ENCODE assay signal across 33 mouse cellular contexts in the genomic region with DNA sequence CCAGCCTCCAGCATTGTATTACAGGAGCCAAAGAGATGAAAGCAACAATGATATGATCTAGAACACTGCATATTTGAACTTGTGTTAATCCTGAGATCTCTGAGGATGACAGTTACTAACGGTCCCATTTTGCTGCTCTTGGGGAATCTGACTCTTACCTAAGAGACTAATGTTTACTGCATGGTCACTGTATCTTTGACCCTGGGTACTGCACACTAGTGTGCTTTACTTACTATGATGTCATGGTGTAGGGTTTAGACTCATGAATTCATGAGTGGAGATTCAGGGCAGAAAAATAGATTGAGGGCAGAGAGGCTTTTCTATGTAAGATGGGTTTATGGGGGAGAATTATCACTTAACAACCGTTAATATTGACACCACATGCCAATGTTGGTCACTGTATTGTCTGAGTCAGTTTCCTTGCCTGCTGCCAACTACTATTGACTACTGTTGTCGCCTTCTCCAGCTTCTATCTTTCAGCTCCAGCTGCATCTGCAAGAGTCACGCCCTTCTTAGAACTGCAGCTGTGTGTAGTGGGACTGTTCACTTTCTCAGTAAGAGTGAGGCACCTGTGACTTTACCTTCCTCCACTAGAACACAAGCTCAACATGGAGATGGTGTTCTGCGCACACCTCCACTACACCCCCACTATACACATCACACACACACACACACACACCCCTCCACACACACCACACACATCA.
DNase-seq lines count a peak whose midpoint lies in the region; ATAC-seq and TF ChIP-seq lines count a peak whose summit lies in the region.
"Had no signal": no experiment of that assay in that cellular context is flagged by ENCODE, and none has a peak within 500 bp of the region (broad histone marks: within the 10 kb centered on the region; RNA-seq: fewer than 3 reads in every experiment).

No protein-coding gene starts in this region.

- H3K4me3 ChIP-seq in forebrain, embryonic 10.5 days: no peak overlapping the region
- no peak overlapping the region for H3K4me3 ChIP-seq in forebrain, postnatal 0 days (ENCODE audit: low read depth, low read length)
- H3K4me3 ChIP-seq in stomach, embryonic 15.5 days (replicated peaks): no peak overlapping the region
- H3K4me3 ChIP-seq in stomach, postnatal 0 days (ENCODE audit: low read depth, low read length): no peak overlapping the region
- H3K4me3 ChIP-seq in liver, embryonic 13.5 days (replicated peaks): no peak overlapping the region
- H3K4me3 ChIP-seq: embryonic facial prominence, embryonic 12.5 days; forebrain, embryonic 12.5 days; heart, embryonic 15.5 days; hindbrain, embryonic 12.5 days; limb, embryonic 12.5 days; megakaryocyte, embryonic 14.5 days; midbrain, embryonic 13.5 days had no signal

- H3K27ac ChIP-seq in forebrain, embryonic 10.5 days: 0 out of 2 replicates have a peak overlapping the region, but pooled peaks have one; percentile 63
- no peak overlapping the region for H3K27ac ChIP-seq in forebrain, postnatal 0 days (ENCODE audit: low read depth, low read length)
- no peak overlapping the region for H3K27ac ChIP-seq in stomach, embryonic 15.5 days
- no peak overlapping the region for H3K27ac ChIP-seq in stomach, postnatal 0 days (replicated peaks)
- H3K27ac ChIP-seq in liver, embryonic 13.5 days: peak overlapping the region; percentile 93
- H3K27ac ChIP-seq: embryonic facial prominence, embryonic 12.5 days; forebrain, embryonic 12.5 days; heart, embryonic 15.5 days; hindbrain, embryonic 12.5 days; hindbrain, postnatal 0 days; limb, embryonic 12.5 days; midbrain, embryonic 13.5 days had no signal

- H3K9me3 ChIP-seq in forebrain, embryonic 10.5 days: no peaks in the 10 kb centered on the region
- H3K9me3 ChIP-seq in forebrain, postnatal 0 days (ENCODE audit: low read length): no peaks in the 10 kb centered on the region
- no peaks in the 10 kb centered on the region for H3K9me3 ChIP-seq in stomach, embryonic 15.5 days
- no peaks in the 10 kb centered on the region for H3K9me3 ChIP-seq in stomach, postnatal 0 days (ENCODE audit: control insufficient read depth, low read length)
- H3K9me3 ChIP-seq in liver, embryonic 13.5 days (replicated peaks): no peaks in the 10 kb centered on the region
- H3K9me3 ChIP-seq: embryonic facial prominence, embryonic 12.5 days; forebrain, embryonic 12.5 days; heart, embryonic 15.5 days; hindbrain, embryonic 12.5 days; limb, embryonic 12.5 days; midbrain, embryonic 13.5 days had no signal

- DNase-seq in forebrain, embryonic 10.5 days (ENCODE audit: extremely low spot score, low spot score): no peak
- DNase-seq in forebrain, postnatal 0 days: no peak
- no peak for DNase-seq in stomach, postnatal 0 days (ENCODE audit: low spot score)
- peak; percentile 75 for DNase-seq in liver, embryonic 13.5 days
- DNase-seq in yolk sac, embryonic 10.5 days (ENCODE audit: low spot score): peak; percentile 28
- DNase-seq in left cerebral cortex, adult 8-10 months (ENCODE audit: low spot score in 2 of 2): no peak
- DNase-seq in ovary, postnatal 10 days (ENCODE audit: low spot score): no peak
- DNase-seq: adrenal gland, postnatal 14 days; cerebellum, adult 8-10 months; cerebellum, postnatal 25 days; gastrocnemius, postnatal 25 days; heart, adult 18-20 months; heart, postnatal 36 days; kidney, adult 9 months; kidney, postnatal 14 days; layer of hippocampus, adult 9-11 months; lung, adult 18-20 months; lung, postnatal 4 days; right cerebral cortex, postnatal 25 days; thymus, adult 18-20 months; thymus, postnatal 25 days had no signal

- 91% methylated on average over 5 of the region's 5 CpGs for WGBS in forebrain, embryonic 10.5 days
- WGBS in forebrain, postnatal 0 days: 91% methylated on average over 5 of the region's 5 CpGs
- 89% methylated on average over 5 of the region's 5 CpGs for WGBS in stomach, embryonic 15.5 days
- 86% methylated on average over 5 of the region's 5 CpGs for WGBS in stomach, postnatal 0 days
- WGBS in liver, embryonic 13.5 days (ENCODE audit: insufficient replicate concordance): 44% methylated on average over 5 of the region's 5 CpGs

- TF ChIP-seq CTCF in forebrain, postnatal 0 days (IDR thresholded peaks at IDR 0.05; ENCODE audit: low read depth): no peak
- no peak for TF ChIP-seq CTCF in stomach, postnatal 0 days (IDR thresholded peaks at IDR 0.05; ENCODE audit: low read depth)

- H3K9ac ChIP-seq in forebrain, postnatal 0 days: no peak overlapping the region
- no peak overlapping the region for H3K9ac ChIP-seq in stomach, embryonic 15.5 days
- no peak overlapping the region for H3K9ac ChIP-seq in stomach, postnatal 0 days (ENCODE audit: low read length)
- peak overlapping the region; percentile 53 for H3K9ac ChIP-seq in liver, embryonic 13.5 days
- H3K9ac ChIP-seq: embryonic facial prominence, embryonic 12.5 days; forebrain, embryonic 12.5 days; heart, embryonic 15.5 days; hindbrain, embryonic 12.5 days; limb, embryonic 12.5 days; midbrain, embryonic 13.5 days had no signal

- H3K4me2 ChIP-seq in forebrain, postnatal 0 days (ENCODE audit: low read depth): no peak overlapping the region
- no peak overlapping the region for H3K4me2 ChIP-seq in stomach, embryonic 15.5 days
- no peak overlapping the region for H3K4me2 ChIP-seq in stomach, postnatal 0 days (replicated peaks; ENCODE audit: low read depth)
- peak overlapping the region; percentile 47 for H3K4me2 ChIP-seq in liver, embryonic 13.5 days
- H3K4me2 ChIP-seq: embryonic facial prominence, embryonic 12.5 days; forebrain, embryonic 12.5 days; heart, embryonic 15.5 days; hindbrain, embryonic 12.5 days; limb, embryonic 12.5 days; midbrain, embryonic 13.5 days had no signal

- no peaks in the 10 kb centered on the region for H3K27me3 ChIP-seq in forebrain, embryonic 10.5 days (ENCODE audit: poor library complexity, severe bottlenecking)
- no peaks in the 10 kb centered on the region for H3K27me3 ChIP-seq in forebrain, postnatal 0 days (ENCODE audit: insufficient read depth, low read length)
- no peaks in the 10 kb centered on the region for H3K27me3 ChIP-seq in stomach, embryonic 15.5 days (replicated peaks)
- H3K27me3 ChIP-seq in stomach, postnatal 0 days (ENCODE audit: control insufficient read depth, insufficient read depth, low read length): no peaks in the 10 kb centered on the region
- no peaks in the 10 kb centered on the region for H3K27me3 ChIP-seq in liver, embryonic 13.5 days
- H3K27me3 ChIP-seq: embryonic facial prominence, embryonic 12.5 days; forebrain, embryonic 12.5 days; heart, embryonic 15.5 days; hindbrain, embryonic 12.5 days; limb, embryonic 12.5 days; megakaryocyte, embryonic 14.5 days; midbrain, embryonic 13.5 days; Patski had no signal

- ATAC-seq in forebrain, postnatal 0 days: no peak
- peak; percentile 90 for ATAC-seq in stomach, embryonic 15.5 days (ENCODE audit: insufficient read depth, low FRiP score, low read depth)
- ATAC-seq in stomach, postnatal 0 days (ENCODE audit: low FRiP score, low TSS enrichment): no peak
- ATAC-seq in liver, embryonic 13.5 days (ENCODE audit: low read depth): peak; percentile 99
- ATAC-seq: intestine, embryonic 16.5 days; lung, postnatal 0 days; midbrain, embryonic 13.5 days; Patski had no signal

- TF ChIP-seq EP300 in stomach, postnatal 0 days (optimal IDR thresholded peaks at IDR 0.05): no peak

- H3K36me3 ChIP-seq in forebrain, embryonic 10.5 days (replicated peaks): no peaks in the 10 kb centered on the region
- no peaks in the 10 kb centered on the region for H3K36me3 ChIP-seq in forebrain, postnatal 0 days (ENCODE audit: insufficient read depth)
- no peaks in the 10 kb centered on the region for H3K36me3 ChIP-seq in stomach, embryonic 15.5 days
- H3K36me3 ChIP-seq in stomach, postnatal 0 days (ENCODE audit: control insufficient read depth, insufficient read depth, low read length): no peaks in the 10 kb centered on the region
- no peaks in the 10 kb centered on the region for H3K36me3 ChIP-seq in liver, embryonic 13.5 days
- H3K36me3 ChIP-seq: embryonic facial prominence, embryonic 12.5 days; forebrain, embryonic 12.5 days; heart, embryonic 15.5 days; hindbrain, embryonic 12.5 days; limb, embryonic 12.5 days; midbrain, embryonic 13.5 days had no signal

- H3K4me1 ChIP-seq in forebrain, embryonic 10.5 days: peaks cover 8% of the 10 kb centered on the region
- H3K4me1 ChIP-seq in forebrain, postnatal 0 days (ENCODE audit: insufficient read depth): 0 out of 2 replicates have a peak, but pooled peaks cover 2% of the 10 kb centered on the region
- H3K4me1 ChIP-seq in stomach, embryonic 15.5 days: no peaks in the 10 kb centered on the region
- H3K4me1 ChIP-seq in stomach, postnatal 0 days (replicated peaks; ENCODE audit: control insufficient read depth, insufficient read depth): no peaks in the 10 kb centered on the region
- H3K4me1 ChIP-seq in liver, embryonic 13.5 days (replicated peaks): peaks cover 49% of the 10 kb centered on the region
- H3K4me1 ChIP-seq: embryonic facial prominence, embryonic 12.5 days; forebrain, embryonic 12.5 days; heart, embryonic 15.5 days; limb, embryonic 12.5 days; megakaryocyte, embryonic 14.5 days had no signal

Comparison
In these comparisons a context has a peak if more than half of its experiments do, and no peak if none do; other contexts are left out.
1. H3K27ac ChIP-seq: peak in forebrain, embryonic 10.5 days (single experiment) and liver, embryonic 13.5 days (single experiment); none in forebrain, postnatal 0 days (single experiment), stomach, embryonic 15.5 days (single experiment) and stomach, postnatal 0 days (single experiment).
2. ATAC-seq: peak in stomach, embryonic 15.5 days (single experiment) and liver, embryonic 13.5 days (single experiment); none in forebrain, postnatal 0 days (single experiment) and stomach, postnatal 0 days (single experiment).
3. DNase-seq: peak in liver, embryonic 13.5 days (single experiment) and yolk sac, embryonic 10.5 days (single experiment); none in forebrain, embryonic 10.5 days (single experiment), forebrain, postnatal 0 days (single experiment), stomach, postnatal 0 days (single experiment), left cerebral cortex, adult 8-10 months (0 of 2) and ovary, postnatal 10 days (single experiment).